Mouse (Mus musculus) heart, embryonic 14.5 days (tissue): ENCODE measurements around the gene Cfap52. TPM values are rescaled to one million over a fixed set of nuclear protein-coding genes. Genes with fewer than 3 reads are reported as not detected.
A peak's percentile ranks its signal among the peaks of the same experiment; 100 is the strongest.

Experiments
- ATAC-seq: fragments of 200-750 bp; cut with Nextera tagmentation; 2 replicates; pipeline ENCODE4 v1.8.0; 2017; ENCODE audit warnings: low read depth, moderate TSS enrichment; ENCODE audit not compliant: insufficient number of reproducible peaks, insufficient read depth, low FRiP score
- H3K27ac ChIP-seq, 2 experiments: fragments of 200-500 bp in 1 of 2; fragments of 300-500 bp in 1 of 2; sonication (generic) in 1 of 2; replicated peaks in 1 of 2; 2 replicates each; pipeline ENCODE4 v1.5.1; 2012 to 2014; ENCODE audit warnings: low read depth in 2 of 2, low read length in 2 of 2, control low read depth in 1 of 2, mild to moderate bottlenecking in 1 of 2, mixed read lengths in 1 of 2; ENCODE audit not compliant: control insufficient read depth in 1 of 2, insufficient read depth in 1 of 2
- H3K27me3 ChIP-seq: fragments of 300-500 bp; sonication (generic); 2 replicates; pipeline ENCODE4 v1.6.1; 2014; ENCODE audit warnings: mild to moderate bottlenecking, low read length, control low read depth; ENCODE audit not compliant: control insufficient read depth, insufficient read depth
- H3K36me3 ChIP-seq: fragments of 300-500 bp; sonication (generic); 2 replicates; pipeline ENCODE4 v1.6.1; 2014; ENCODE audit warnings: mild to moderate bottlenecking, control low read depth, low read length, mixed read lengths; ENCODE audit not compliant: control insufficient read depth, insufficient read depth
- H3K4me1 ChIP-seq, 2 experiments: fragments of 200-500 bp in 1 of 2; fragments of 300-500 bp in 1 of 2; sonication (generic) in 1 of 2; 2 replicates each; pipeline ENCODE4 v1.6.1; 2012 to 2014; ENCODE audit warnings: low read length in 2 of 2, control low read depth in 1 of 2, mixed read lengths in 1 of 2; ENCODE audit not compliant: control insufficient read depth in 2 of 2, insufficient read depth in 2 of 2
- H3K4me2 ChIP-seq: fragments of 300-500 bp; sonication (generic); 2 replicates; pipeline ENCODE4 v1.6.1; 2014; ENCODE audit warnings: mild to moderate bottlenecking, low read length
- H3K4me3 ChIP-seq, 2 experiments: fragments of 200-500 bp in 1 of 2; fragments of 300-500 bp in 1 of 2; sonication (generic) in 1 of 2; 2 replicates each; pipeline ENCODE4 v1.5.1; 2012 to 2014; ENCODE audit warnings: low read length in 2 of 2, mild to moderate bottlenecking in 2 of 2, control low read depth in 1 of 2, low read depth in 1 of 2, moderate library complexity in 1 of 2; ENCODE audit not compliant: control insufficient read depth in 1 of 2, insufficient read depth in 1 of 2
- H3K9ac ChIP-seq: fragments of 300-500 bp; sonication (generic); 2 replicates; pipeline ENCODE4 v1.6.1; 2014; ENCODE audit warnings: mild to moderate bottlenecking, low read length
- H3K9me3 ChIP-seq: fragments of 300-500 bp; sonication (generic); 2 replicates; pipeline ENCODE4 v1.6.1; 2016; ENCODE audit warnings: low read length, control low read depth; ENCODE audit not compliant: control insufficient read depth
- WGBS: fragments of 180-500 bp; shearing (Covaris S2); extraction: QIAGEN DNeasy Blood & Tissue Kit; methylation state at CpG from one replicate; pipeline ENCODE4 v1.1.7; 2014; 5-methylcytosine and 5-hydroxymethylcytosine counted together
- polyA plus RNA-seq: library from polyadenylated mRNA; unstranded; fragments of >200 nt; fragmentation: Nextera tagmentation; extraction: Ambion mirVana; gene quantifications from 2 replicates; pipeline ENCODE4 v1.2.1, GENCODE M21; 2014

Cfap52 gene
- polyA plus RNA-seq, 1 experiment from 2014 or later, result not detected

- Histone ChIP-seq H3K27ac (no peak overlapping the region), H3K9ac (no peak overlapping the region), H3K9me3 (no peaks in the 10 kb centered on the region), H3K36me3 (no peaks in the 10 kb centered on the region), H3K4me1 (no peaks in the 10 kb centered on the region), H3K4me2 (0 out of 2 replicates have a peak overlapping the region, but pooled peaks have one; percentile 4), H3K27me3 (no peaks in the 10 kb centered on the region), H3K4me3 (no peak overlapping the region)
- no peak for ATAC-seq
- 10% methylated on average over 15 of the region's 15 CpGs for WGBS
These were observed 38.9 kb downstream of the Cfap52 start for GRCm38 (mm10) chr11:67926348-67927055.

GRCm38 (mm10) chr11:67925000-67925399 is 40.5 kb downstream of the Cfap52 start:
- H3K9me3 ChIP-seq, result no peaks in the 10 kb centered on the region
- peaks cover 0 to 4% of the 10 kb centered on the region in 2 experiments; a peak in 1 of 4 replicates for H3K4me1 ChIP-seq
- no peak overlapping the region for H3K9ac ChIP-seq
- no peak overlapping the region for H3K4me2 ChIP-seq
- no peak overlapping the region for H3K27ac ChIP-seq
- no peak overlapping the region for H3K4me3 ChIP-seq
- H3K36me3 ChIP-seq, result no peaks in the 10 kb centered on the region
- peaks cover 14% of the 10 kb centered on the region for H3K27me3 ChIP-seq
- ATAC-seq, result no peak
- WGBS, result 86% methylated on average over 13 of the region's 13 CpGs

- H3K4me2 ChIP-seq, result no peak overlapping the region
- no peaks in the 10 kb centered on the region for H3K36me3 ChIP-seq
- 92% methylated on average over 5 of the region's 5 CpGs for whole genome bisulfite sequencing
- H3K4me1 ChIP-seq, result peaks cover 0 to 4% of the 10 kb centered on the region in 2 experiments; a peak in 1 of 4 replicates
- no peaks in the 10 kb centered on the region for H3K9me3 ChIP-seq
- H3K27me3 ChIP-seq, result peaks cover 14% of the 10 kb centered on the region
- no peak overlapping the region for H3K4me3 ChIP-seq
- no peak for ATAC-seq
- H3K9ac ChIP-seq, result no peak overlapping the region
- H3K27ac ChIP-seq, result no peak overlapping the region
These were observed 41.7 kb downstream of the Cfap52 start for GRCm38 (mm10) chr11:67923720-67924119.

GRCm38 (mm10) chr11:67922755-67923125 is 42.7 kb downstream of the Cfap52 start:
- under 1% methylated on average over 12 of the region's 12 CpGs for WGBS
- peak overlapping the region; percentile 82 for H3K9ac ChIP-seq

GRCm38 (mm10) chr11:67921827-67922754 is 43.4 kb downstream of the Cfap52 start, which contains the start of gene Usp43:
Gene Usp43 (minus strand): TSS chr11:67922153.
- whole genome bisulfite sequencing, result under 1% methylated on average over 73 of the region's 80 CpGs
- peak; percentile 66 for ATAC-seq

More at GRCm38 (mm10) chr11:67922755-67923125, 42.7 kb downstream of the Cfap52 start:
- peak overlapping the region; percentile 26 to 43; a peak in 1 of 4 replicates for H3K27ac ChIP-seq
- peaks cover 14% of the 10 kb centered on the region for H3K27me3 ChIP-seq
- H3K4me2 ChIP-seq, result peak overlapping the region; percentile 100
- H3K4me1 ChIP-seq, result peaks cover 0 to 4% of the 10 kb centered on the region in 2 experiments; a peak in 1 of 4 replicates
- no peak; the same call in 1 of the 2 replicates for ATAC-seq
- no peaks in the 10 kb centered on the region for H3K9me3 ChIP-seq
- no peaks in the 10 kb centered on the region for H3K36me3 ChIP-seq
- H3K4me3 ChIP-seq, result peak overlapping the region; percentile 50 to 88

GRCm38 (mm10) chr11:67921091-67921826 is 44.2 kb downstream of the Cfap52 start:
- H3K4me1 ChIP-seq, result peaks cover 0 to 4% of the 10 kb centered on the region in 2 experiments; a peak in 1 of 4 replicates
- no peaks in the 10 kb centered on the region for H3K9me3 ChIP-seq
- peak overlapping the region; percentile 50 to 88 for H3K4me3 ChIP-seq
- H3K9ac ChIP-seq, result peak overlapping the region; percentile 82
- H3K36me3 ChIP-seq, result no peaks in the 10 kb centered on the region
- WGBS, result 4% methylated on average over 47 of the region's 47 CpGs
- H3K27ac ChIP-seq, result 0 out of 4 replicates have a peak overlapping the region, but pooled peaks of 1 of the 2 experiments have one; percentile 19
- H3K27me3 ChIP-seq, result peaks cover 14% of the 10 kb centered on the region
- ATAC-seq, result peak; percentile 60
- H3K4me2 ChIP-seq, result peak overlapping the region; percentile 100

More at GRCm38 (mm10) chr11:67921827-67922754, 43.4 kb downstream of the Cfap52 start, which contains the start of gene Usp43:
- Histone ChIP-seq H3K9ac (peak within 1 kb of the TSS; percentile 82), H3K4me2 (peak within 1 kb of the TSS; percentile 100), H3K9me3 (no peaks in the 10 kb centered on the region), H3K36me3 (no peaks in the 10 kb centered on the region), H3K27me3 (peaks cover 14% of the 10 kb centered on the region), H3K4me1 (peaks cover 0 to 4% of the 10 kb centered on the region in 2 experiments; a peak in 1 of 4 replicates), H3K4me3 (peak within 1 kb of the TSS; percentile 50 to 88), H3K27ac (peak within 1 kb of the TSS; percentile 26 to 43; a peak in 2 of 4 replicates)
